Mouse (Mus musculus) MEL (cell line): Measurements from ENCODE around the gene Lmntd1. TPM values are rescaled to one million over a fixed set of nuclear protein-coding genes. Genes with fewer than 3 reads are reported as not detected.

Source experiments
- DNase-seq: peaks from one replicate; pipeline ENCODE4 v3.0.0; 2011; ENCODE audit warnings: low read depth, low spot score
- H3K27ac ChIP-seq: 2 replicates; pipeline ENCODE4 v1.5.1; 2012; ENCODE audit warnings: low read depth, mild to moderate bottlenecking, control low read depth, low read length, moderate library complexity; ENCODE audit not compliant: control insufficient read depth
- H3K27me3 ChIP-seq, 2 experiments: fragments of 150-350 bp in 1 of 2; sonication (generic) in 1 of 2; 2 replicates each; pipeline ENCODE4 v1.6.1; 2012; ENCODE audit warnings: low read length in 2 of 2, mild to moderate bottlenecking in 2 of 2, improper control_type of control experiment in 1 of 2, moderate library complexity in 1 of 2; ENCODE audit not compliant: insufficient read depth in 2 of 2, control insufficient read depth in 1 of 2
- H3K36me3 ChIP-seq, 2 experiments: 2 replicates each; pipeline ENCODE4 v1.6.1; 2012 to 2014; ENCODE audit warnings: low read length in 2 of 2, improper control_type of control experiment in 1 of 2, inconsistent platforms in 1 of 2, mild to moderate bottlenecking in 1 of 2; ENCODE audit not compliant: insufficient read depth in 2 of 2, control insufficient read depth in 1 of 2
- H3K4me1 ChIP-seq, 2 experiments: fragments of 150-350 bp in 1 of 2; sonication (generic) in 1 of 2; 2 replicates each; pipeline ENCODE4 v1.6.1; 2012; ENCODE audit warnings: low read length in 2 of 2, improper control_type of control experiment in 1 of 2, mild to moderate bottlenecking in 1 of 2; ENCODE audit not compliant: insufficient read depth in 2 of 2, control insufficient read depth in 1 of 2
- H3K4me3 ChIP-seq, 2 experiments: fragments of 150-350 bp in 1 of 2; sonication (generic) in 1 of 2; 2 replicates each; pipeline ENCODE4 v1.5.1; 2012; ENCODE audit warnings: low read depth in 2 of 2, low read length in 2 of 2, mild to moderate bottlenecking in 2 of 2, moderate library complexity in 2 of 2, control low read depth in 1 of 2, improper control_type of control experiment in 1 of 2; ENCODE audit not compliant: control insufficient read depth in 1 of 2, insufficient read depth in 1 of 2
- H3K79me2 ChIP-seq: 2 replicates; pipeline ENCODE4 v1.6.1; 2012; ENCODE audit warnings: mild to moderate bottlenecking, low read length, moderate library complexity; ENCODE audit not compliant: control insufficient read depth, poor library complexity, insufficient read depth
- H3K9ac ChIP-seq: 2 replicates; pipeline ENCODE4 v1.6.1; 2012; ENCODE audit warnings: low read depth, mild to moderate bottlenecking, control low read depth, low read length, moderate library complexity; ENCODE audit not compliant: control insufficient read depth, poor library complexity, severe bottlenecking
- H3K9me3 ChIP-seq: fragments of 150-350 bp; sonication (generic); replicated peaks from 2 replicates; pipeline ENCODE4 v1.6.1; 2012; ENCODE audit warnings: mild to moderate bottlenecking, low read length, improper control_type of control experiment, moderate library complexity; ENCODE audit not compliant: insufficient read depth
- CHD1 ChIP-seq: IDR thresholded peaks from 2 replicates; pipeline ENCODE4 v1.6.1; 2012; ENCODE audit warnings: low read depth, mild to moderate bottlenecking, inconsistent platforms, low read length, improper control_type of control experiment
- CTCF ChIP-seq, 3 experiments: IDR thresholded peaks in 2 of 3; conservative IDR thresholded peaks in 1 of 3; 2 replicates each; pipeline ENCODE4 v1.5.1; 2011 to 2012; ENCODE audit warnings: low read length in 3 of 3, low read depth in 2 of 3, mild to moderate bottlenecking in 2 of 3, improper control_type of control experiment in 1 of 3, inconsistent platforms in 1 of 3, mixed read lengths in 1 of 3, moderate library complexity in 1 of 3; ENCODE audit not compliant: control insufficient read depth in 1 of 3, insufficient read depth in 1 of 3, poor library complexity in 1 of 3, severe bottlenecking in 1 of 3
- ELF1 ChIP-seq: IDR thresholded peaks from 2 replicates; pipeline ENCODE4 v1.6.1; 2014; ENCODE audit warnings: low read depth, mild to moderate bottlenecking, inconsistent platforms, low read length, improper control_type of control experiment, moderate library complexity
- ETS1 ChIP-seq: IDR thresholded peaks from 2 replicates; pipeline ENCODE4 v1.6.1; 2012; ENCODE audit warnings: low read depth, mild to moderate bottlenecking, inconsistent platforms, low read length, improper control_type of control experiment, moderate library complexity
- GABPA ChIP-seq: IDR thresholded peaks from 2 replicates; pipeline ENCODE4 v1.6.1; 2012; ENCODE audit warnings: low read depth, mild to moderate bottlenecking, inconsistent platforms, low read length, improper control_type of control experiment, moderate library complexity
- JUND ChIP-seq: IDR thresholded peaks from 2 replicates; pipeline ENCODE4 v1.6.1; 2011; ENCODE audit warnings: low read depth, mild to moderate bottlenecking, improper control_type of control experiment, low read length
- KAT2A ChIP-seq: conservative IDR thresholded peaks from 2 replicates; pipeline ENCODE4 v1.6.1; 2012; ENCODE audit warnings: low read depth, low read length, improper control_type of control experiment, inconsistent platforms
- MAFK ChIP-seq: IDR thresholded peaks from 2 replicates; pipeline ENCODE4 v1.6.1; 2011; ENCODE audit warnings: low read depth, mild to moderate bottlenecking, low read length, improper control_type of control experiment, borderline replicate concordance
- MAX ChIP-seq: IDR thresholded peaks from 2 replicates; pipeline ENCODE4 v1.6.1; 2011; ENCODE audit warnings: low read length, improper control_type of control experiment
- MXI1 ChIP-seq: IDR thresholded peaks from 2 replicates; pipeline ENCODE4 v1.6.1; 2011; ENCODE audit warnings: mild to moderate bottlenecking, low read depth, low read length, improper control_type of control experiment
- MYB ChIP-seq: IDR thresholded peaks from 2 replicates; pipeline ENCODE4 v1.6.1; 2011; ENCODE audit warnings: mild to moderate bottlenecking, low read depth, low read length, improper control_type of control experiment
- MYC ChIP-seq: IDR thresholded peaks from 2 replicates; pipeline ENCODE4 v1.6.1; 2011; ENCODE audit warnings: low read depth, mild to moderate bottlenecking, low read length, improper control_type of control experiment, moderate library complexity
- NELFE ChIP-seq: IDR thresholded peaks from 2 replicates; pipeline ENCODE4 v1.6.1; 2011; ENCODE audit warnings: low read depth, low read length, improper control_type of control experiment
- NRF1 ChIP-seq: IDR thresholded peaks from 2 replicates; pipeline ENCODE4 v1.6.1; 2014; ENCODE audit warnings: low read depth, mild to moderate bottlenecking, inconsistent platforms, low read length, improper control_type of control experiment, moderate library complexity; ENCODE audit not compliant: poor library complexity, insufficient read depth, severe bottlenecking
- POLR2A ChIP-seq, 2 experiments: IDR thresholded peaks; 2 replicates each; pipeline ENCODE4 v1.6.1; 2011 to 2012; ENCODE audit warnings: low read length in 2 of 2, mild to moderate bottlenecking in 2 of 2, control low read depth in 1 of 2, improper control_type of control experiment in 1 of 2, low read depth in 1 of 2, moderate library complexity in 1 of 2; ENCODE audit not compliant: control insufficient read depth in 1 of 2, insufficient read depth in 1 of 2, poor library complexity in 1 of 2
- POLR2AphosphoS5 ChIP-seq: IDR thresholded peaks from 2 replicates; pipeline ENCODE4 v1.6.1; 2012; ENCODE audit warnings: low read depth, borderline replicate concordance, mild to moderate bottlenecking, inconsistent platforms, low read length, moderate library complexity, mixed read lengths
- RAD21 ChIP-seq: IDR thresholded peaks from 2 replicates; pipeline ENCODE4 v1.6.1; 2011; ENCODE audit warnings: mild to moderate bottlenecking, low read depth, low read length, improper control_type of control experiment
- SIN3A ChIP-seq: IDR thresholded peaks from 2 replicates; pipeline ENCODE4 v1.6.1; 2012; ENCODE audit warnings: low read length, improper control_type of control experiment, inconsistent platforms
- SMC3 ChIP-seq: IDR thresholded peaks from 2 replicates; pipeline ENCODE4 v1.6.1; 2011; ENCODE audit warnings: low read depth, low read length, improper control_type of control experiment
- TAL1 ChIP-seq: IDR thresholded peaks from 2 replicates; pipeline ENCODE4 v1.6.1; 2012; ENCODE audit warnings: mild to moderate bottlenecking, inconsistent platforms, low read length, moderate library complexity, mixed read lengths
- TBP ChIP-seq: IDR thresholded peaks from 2 replicates; pipeline ENCODE4 v1.8.0; 2011; ENCODE audit warnings: low read depth, low read length, improper control_type of control experiment
- TCF12 ChIP-seq: IDR thresholded peaks from 2 replicates; pipeline ENCODE4 v1.6.1; 2014; ENCODE audit warnings: low read depth, mild to moderate bottlenecking, inconsistent platforms, low read length, improper control_type of control experiment, moderate library complexity
- USF1 ChIP-seq: IDR thresholded peaks from 2 replicates; pipeline ENCODE4 v1.6.1; 2014; ENCODE audit warnings: low read depth, mild to moderate bottlenecking, inconsistent platforms, low read length, improper control_type of control experiment, moderate library complexity
- USF2 ChIP-seq, 2 experiments: IDR thresholded peaks; 2 replicates each; pipeline ENCODE4 v1.6.1; 2011 to 2012; ENCODE audit warnings: improper control_type of control experiment in 2 of 2, low read length in 2 of 2, borderline replicate concordance in 1 of 2, inconsistent platforms in 1 of 2, low read depth in 1 of 2, mild to moderate bottlenecking in 1 of 2; ENCODE audit not compliant: insufficient read depth in 1 of 2
- ZC3H11A ChIP-seq: IDR thresholded peaks from 2 replicates; pipeline ENCODE4 v1.6.1; 2012; ENCODE audit warnings: low read depth, mild to moderate bottlenecking, inconsistent platforms, low read length, improper control_type of control experiment
- ZKSCAN1 ChIP-seq: IDR thresholded peaks from 2 replicates; pipeline ENCODE4 v1.6.1; 2012; ENCODE audit warnings: low read depth, mild to moderate bottlenecking, inconsistent platforms, low read length, improper control_type of control experiment, moderate library complexity
- ZMIZ1 ChIP-seq: IDR thresholded peaks from 2 replicates; pipeline ENCODE4 v1.6.1; 2012; ENCODE audit warnings: low read depth, mild to moderate bottlenecking, inconsistent platforms, low read length, improper control_type of control experiment, moderate library complexity
- ZNF384 ChIP-seq: IDR thresholded peaks from 2 replicates; pipeline ENCODE4 v1.6.1; 2012; ENCODE audit warnings: low read depth, mild to moderate bottlenecking, inconsistent platforms, low read length, improper control_type of control experiment
- polyA plus RNA-seq, 2 experiments: library from polyadenylated mRNA; stranded (reverse) in 1 of 2; unstranded in 1 of 2; fragments of >175 nt in 1 of 2; fragments of >200 nt in 1 of 2; gene quantifications; 2 replicates each; pipeline versions ENCODE4 v1.2.1 to v1.2.4; 2012; ENCODE audit warnings: low replicate concordance in 2 of 2, low read depth in 1 of 2; ENCODE audit not compliant: insufficient read length in 2 of 2, insufficient read depth in 1 of 2, missing spikeins in 1 of 2
- total RNA-seq: library from RNA; depleted of rRNA; stranded (reverse); fragments of 300-350 nt; gene quantifications from 2 replicates; pipeline ENCODE4 v1.2.3, GENCODE M21; 2012

The Lmntd1 gene
- total and polyA plus RNA-seq, 3 experiments = not detected

- TF ChIP-seq MYC (no peak), CTCF (IDR thresholded peaks at IDR 0.05 in 2 of 3, conservative IDR thresholded peaks at IDR 0.05 in 1 of 3; ENCODE audit: control insufficient read depth in 1 of 3, insufficient read depth in 1 of 3, low read depth in 2 of 3, low read length in 3 of 3, poor library complexity in 1 of 3, severe bottlenecking in 1 of 3) (no peak), RAD21 (no peak), MAX (no peak), KAT2A (no peak), TBP (no peak), MYB (no peak), POLR2AphosphoS5 (no peak), SMC3 (no peak), TAL1 (no peak), ZNF384 (no peak), ELF1 (no peak), NELFE (no peak), USF1 (no peak), CHD1 (no peak), ETS1 (no peak), ZC3H11A (no peak), POLR2A (IDR thresholded peaks at IDR 0.05; ENCODE audit: control insufficient read depth in 1 of 2, insufficient read depth in 1 of 2, low read depth in 1 of 2, low read length in 2 of 2, poor library complexity in 1 of 2) (no peak), NRF1 (no peak)
- TF ChIP-seq, all 39 proteins: peak for 0
- Histone ChIP-seq H3K79me2 (no peaks in the 10 kb centered on the region), H3K27me3 (no peaks in the 10 kb centered on the region), H3K4me1 (peaks cover 0 to 3% of the 10 kb centered on the region in 2 experiments; a peak in 2 of 4 replicates), H3K9ac (no peak overlapping the region), H3K27ac (no peak overlapping the region), H3K4me3 (no peak overlapping the region), H3K9me3 (no peaks in the 10 kb centered on the region), H3K36me3 (no peaks in the 10 kb centered on the region)
- DNase-seq = no peak
Measured at GRCm38 (mm10) chr6:145346789-145347557, 267.1 kb downstream of the Lmntd1 start.

- Histone ChIP-seq H3K36me3 (no peaks in the 10 kb centered on the region), H3K79me2 (no peaks in the 10 kb centered on the region), H3K27ac (no peak overlapping the region), H3K4me1 (peaks cover 0 to 3% of the 10 kb centered on the region in 2 experiments; a peak in 2 of 4 replicates), H3K9ac (no peak overlapping the region), H3K9me3 (no peaks in the 10 kb centered on the region), H3K27me3 (no peaks in the 10 kb centered on the region), H3K4me3 (no peak overlapping the region)
- TF ChIP-seq USF2 (IDR thresholded peaks at IDR 0.05; ENCODE audit: borderline replicate concordance in 1 of 2, insufficient read depth in 1 of 2, low read depth in 1 of 2, low read length in 2 of 2) = no peak
- no peak for TF ChIP-seq ZMIZ1
- TF ChIP-seq JUND = no peak
- no peak for TF ChIP-seq CTCF (IDR thresholded peaks at IDR 0.05 in 2 of 3, conservative IDR thresholded peaks at IDR 0.05 in 1 of 3; ENCODE audit: control insufficient read depth in 1 of 3, insufficient read depth in 1 of 3, low read depth in 2 of 3, low read length in 3 of 3, poor library complexity in 1 of 3, severe bottlenecking in 1 of 3)
- no peak for TF ChIP-seq GABPA
- TF ChIP-seq RAD21 = no peak
- no peak for TF ChIP-seq TCF12
- no peak for TF ChIP-seq MAFK
- no peak for TF ChIP-seq CHD1
- no peak for TF ChIP-seq NELFE
- no peak for TF ChIP-seq SIN3A
- no peak for TF ChIP-seq MXI1
- no peak for TF ChIP-seq ZKSCAN1
- TF ChIP-seq ETS1 = no peak
- no peak for DNase-seq
Measured at GRCm38 (mm10) chr6:145346305-145346704, 267.8 kb downstream of the Lmntd1 start.
